Mouse (Mus musculus) ovary, adult 18-20 months (tissue): ENCODE measurements around the gene R3hdm4.

Experiments used
- DNase-seq: peaks from one replicate; pipeline ENCODE4 v3.0.0; 2022; ENCODE audit warnings: low spot score, mixed read lengths

R3hdm4 gene

DNA sequence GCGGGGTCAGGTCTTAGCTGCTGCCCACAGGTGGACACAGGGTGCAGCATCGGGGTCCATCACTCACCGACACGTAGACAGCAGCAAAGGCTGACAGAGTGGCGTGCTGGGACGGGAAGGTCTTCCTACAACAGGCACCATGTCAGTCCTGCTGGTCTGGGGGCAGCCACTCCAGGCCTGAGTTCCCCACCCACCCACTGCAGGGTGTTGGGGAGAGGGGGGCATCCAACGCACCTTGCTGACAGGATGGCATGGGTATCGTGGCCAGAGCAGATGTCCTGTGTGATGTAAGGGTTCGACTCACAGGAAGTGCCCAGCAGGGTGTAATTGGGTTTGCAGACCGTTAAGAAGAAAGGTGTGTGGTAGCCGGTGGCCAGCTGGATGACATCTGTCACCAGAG is 54.4 kb downstream of the R3hdm4 start:
- no peak for DNase-seq

GRCm38 (mm10) chr10:79865801-79866295 is 55.2 kb downstream of the R3hdm4 start:
- peak; percentile 73 for DNase-seq

DNA sequence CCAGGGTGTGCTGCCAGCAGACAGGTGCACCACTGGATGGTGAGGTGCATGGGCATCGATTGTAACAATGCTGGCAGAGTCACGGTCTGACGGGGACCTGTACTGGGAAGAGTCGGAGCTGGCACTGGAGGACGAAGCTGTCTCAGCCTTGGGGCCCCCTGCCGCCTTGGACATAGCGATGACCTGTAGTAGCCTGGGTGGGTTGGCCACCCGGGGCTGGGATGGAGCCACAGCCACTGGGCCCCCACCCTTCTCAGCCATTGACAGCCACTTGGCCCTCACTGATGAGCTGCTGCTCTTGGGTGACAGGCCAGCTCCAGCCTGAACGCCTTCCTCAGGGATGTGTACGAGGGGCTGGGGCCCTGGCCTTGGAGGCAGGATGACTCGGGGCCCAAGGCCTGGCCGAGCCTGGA is 55.8 kb downstream of the R3hdm4 start:
- no peak for DNase-seq

GRCm38 (mm10) chr10:79864351-79865188 is 56.4 kb downstream of the R3hdm4 start:
- no peak for DNase-seq

DNA sequence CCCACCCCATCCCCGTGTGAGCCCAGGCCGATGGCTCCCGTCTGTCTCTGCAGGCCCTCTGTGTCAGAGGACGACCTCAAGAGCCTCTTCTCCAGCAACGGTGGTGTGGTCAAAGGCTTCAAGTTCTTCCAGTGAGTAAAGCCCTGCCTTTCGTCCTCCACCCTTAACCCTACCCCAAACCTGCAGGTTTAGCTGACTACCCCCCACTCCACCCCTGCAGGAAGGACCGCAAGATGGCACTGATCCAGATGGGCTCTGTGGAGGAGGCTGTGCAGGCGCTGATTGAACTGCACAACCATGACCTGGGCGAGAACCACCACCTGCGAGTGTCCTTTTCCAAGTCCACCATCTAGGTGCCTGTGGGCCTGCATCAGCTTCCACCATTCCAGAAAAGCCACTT is 58.1 kb downstream of the R3hdm4 start:
- DNase-seq: no peak

DNA sequence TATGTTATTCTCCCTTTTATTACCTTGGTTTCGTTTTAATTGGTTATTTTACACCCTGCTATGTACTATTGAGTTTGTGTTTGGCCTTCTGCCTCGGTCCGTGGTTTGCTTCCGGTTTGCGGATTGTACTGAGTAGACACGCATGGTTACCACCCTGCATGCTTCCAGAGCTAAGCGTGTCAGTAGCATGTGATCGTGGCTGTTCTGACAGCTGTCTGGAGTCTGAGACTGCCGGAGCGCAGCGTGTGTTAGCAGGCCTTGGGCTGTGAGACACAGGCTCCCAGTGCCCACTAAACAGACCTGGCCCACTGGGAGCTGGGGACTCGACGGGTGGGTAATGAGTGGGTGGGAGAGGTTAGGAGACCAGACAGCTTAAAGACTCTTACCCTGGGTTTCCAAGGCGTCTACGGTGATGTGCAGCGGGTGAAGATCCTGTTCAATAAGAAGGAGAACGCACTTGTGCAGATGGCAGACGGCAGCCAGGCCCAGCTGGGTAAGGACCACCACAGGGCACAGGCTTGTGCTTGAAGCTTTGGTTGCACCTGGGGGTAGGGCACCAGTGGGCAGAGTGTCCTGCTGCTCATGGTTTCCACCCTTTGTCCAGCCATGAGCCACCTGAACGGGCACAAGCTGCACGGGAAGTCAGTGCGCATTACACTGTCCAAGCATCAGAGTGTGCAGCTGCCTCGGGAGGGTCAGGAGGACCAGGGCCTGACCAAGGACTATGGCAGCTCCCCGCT is 58.8 kb downstream of the R3hdm4 start:
- DNase-seq: no peak

DNA sequence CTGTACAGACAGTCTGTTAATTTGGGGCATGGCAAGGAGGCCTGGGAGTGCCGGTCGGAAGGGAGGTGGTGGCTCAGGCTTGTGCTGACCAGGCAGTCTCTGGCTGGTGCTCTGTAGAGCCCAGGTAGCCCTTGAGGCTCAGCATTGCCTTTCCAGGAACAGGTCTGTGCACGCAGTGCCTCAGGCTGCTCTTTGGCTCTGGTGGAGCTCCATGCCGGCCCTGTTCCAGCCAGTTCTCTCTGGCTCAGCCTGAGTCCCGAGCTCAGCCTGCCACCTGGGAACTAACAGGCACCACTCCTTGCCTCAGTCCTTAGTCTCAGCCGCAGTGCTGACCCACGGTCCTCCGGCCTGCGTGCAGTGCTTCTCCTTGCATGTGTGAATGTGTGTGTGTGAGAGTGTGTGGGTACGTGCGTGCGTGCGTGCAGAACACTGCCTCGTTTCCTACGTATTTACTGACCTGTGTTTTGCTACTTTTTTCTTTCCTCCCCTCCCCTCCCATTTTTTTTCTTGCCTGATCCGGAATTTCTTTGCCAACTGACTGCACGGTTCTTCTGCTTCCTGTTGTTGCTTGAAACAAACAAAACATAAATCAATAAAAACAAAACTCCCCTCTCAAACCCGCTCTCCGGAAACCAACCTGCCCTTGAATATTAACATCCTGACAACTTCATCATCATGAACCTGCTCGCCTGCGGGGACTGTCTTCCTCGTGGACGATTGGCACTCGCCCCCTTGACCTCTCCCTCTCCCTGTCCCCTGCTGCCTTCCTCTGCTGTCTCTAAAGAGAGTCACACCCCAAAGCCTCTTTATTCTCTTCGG is 59.6 kb downstream of the R3hdm4 start:
- DNase-seq: no peak

DNA sequence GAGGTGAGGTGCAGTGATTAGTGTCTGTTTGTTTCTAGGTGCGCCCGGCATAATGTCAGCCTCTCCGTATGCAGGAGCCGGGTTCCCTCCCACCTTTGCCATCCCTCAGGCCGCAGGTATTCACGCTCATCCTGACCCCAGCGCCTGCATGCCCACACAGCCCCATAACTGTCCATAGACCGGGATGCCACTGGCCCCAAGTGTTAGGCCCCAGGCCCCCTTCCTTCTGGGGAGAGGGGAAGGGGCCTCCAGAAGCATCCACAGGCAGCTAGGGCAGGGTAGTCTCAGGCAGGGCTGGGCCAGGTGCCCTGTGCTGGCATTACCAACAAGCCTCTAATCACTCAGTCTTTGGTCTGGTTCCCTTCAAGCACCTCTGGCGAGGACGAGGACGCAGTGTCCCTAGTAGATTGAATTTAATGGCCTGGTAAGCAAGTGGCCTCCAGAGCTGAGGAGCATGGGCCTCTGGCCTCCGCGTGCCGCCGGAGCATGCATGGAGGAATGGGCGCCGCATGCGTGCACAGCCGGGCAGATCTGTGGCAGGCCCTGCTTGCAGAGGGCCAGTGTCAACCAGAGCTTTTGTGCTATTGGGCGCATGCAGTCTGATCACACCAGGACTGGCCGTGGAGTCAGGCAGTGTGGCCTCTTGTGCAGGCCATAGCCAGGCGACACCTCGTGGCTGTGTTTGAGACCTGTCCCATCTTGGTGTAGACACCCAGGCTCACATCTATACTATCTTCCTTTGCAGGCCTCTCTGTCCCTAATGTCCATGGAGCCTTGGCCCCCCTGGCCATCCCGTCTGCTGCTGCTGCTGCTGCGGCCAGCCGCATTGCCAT is 60.7 kb downstream of the R3hdm4 start:
- no peak for DNase-seq
